Mouse (Mus musculus): Measurements from ENCODE around the gene Chd1. TPM values are rescaled to one million over a fixed set of nuclear protein-coding genes. Genes with fewer than 3 reads are reported as not detected.

The Chd1 gene
- polyA plus RNA-seq, 1 experiment, result 4.6 TPM

DNA sequence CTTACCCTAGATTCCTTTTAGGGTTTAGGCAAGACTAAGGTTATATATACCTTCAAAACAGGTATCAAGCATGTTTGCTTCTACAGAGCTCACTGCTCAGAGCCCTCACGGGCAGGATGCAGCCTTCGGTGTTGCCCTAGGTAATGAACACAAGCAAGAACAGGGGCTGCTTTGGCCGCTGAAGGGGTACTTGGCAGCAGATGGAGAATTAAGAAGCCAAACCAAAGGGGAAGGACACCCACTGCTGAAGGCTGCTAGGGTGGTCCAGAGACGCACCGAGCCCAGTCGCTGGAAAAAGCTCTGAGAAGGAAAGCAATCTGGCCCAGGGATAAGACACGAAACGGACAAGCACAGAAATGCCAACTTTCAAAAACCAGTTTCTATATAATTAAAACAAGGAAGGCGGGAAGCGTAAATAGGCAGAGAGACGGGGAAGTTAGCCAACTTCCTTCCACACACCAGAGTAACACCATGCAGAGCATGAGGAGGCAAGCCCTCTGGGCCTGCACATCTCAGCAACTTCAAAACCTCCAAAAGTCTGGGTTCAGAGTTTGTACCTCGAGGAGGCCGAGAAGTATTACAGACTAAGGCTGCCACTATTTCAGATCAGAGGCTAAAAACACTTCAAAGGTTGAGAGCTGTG is 107.5 kb downstream of the Chd1 start:
- Histone ChIP-seq H3K4me1 (ENCODE audit: control insufficient read depth, insufficient read depth, low read length) (peaks cover 3% of the 10 kb centered on the region), H3K27me3 (ENCODE audit: control insufficient read depth, insufficient read depth, low read length) (no peaks in the 10 kb centered on the region), H3K36me3 (ENCODE audit: control insufficient read depth, insufficient read depth, low read length) (no peaks in the 10 kb centered on the region), H3K4me3 (ENCODE audit: control insufficient read depth, low read depth, low read length) (no peak overlapping the region), H3K27ac (ENCODE audit: control insufficient read depth, insufficient read depth, low read depth, low read length) (no peak overlapping the region)
- TF ChIP-seq POLR2A (IDR thresholded peaks at IDR 0.05; ENCODE audit: control insufficient read depth, low read depth, low read length) (no peak), CTCF (IDR thresholded peaks at IDR 0.05; ENCODE audit: control insufficient read depth, insufficient read depth, insufficient replicate concordance, low read depth, low read length) (no peak)

DNA sequence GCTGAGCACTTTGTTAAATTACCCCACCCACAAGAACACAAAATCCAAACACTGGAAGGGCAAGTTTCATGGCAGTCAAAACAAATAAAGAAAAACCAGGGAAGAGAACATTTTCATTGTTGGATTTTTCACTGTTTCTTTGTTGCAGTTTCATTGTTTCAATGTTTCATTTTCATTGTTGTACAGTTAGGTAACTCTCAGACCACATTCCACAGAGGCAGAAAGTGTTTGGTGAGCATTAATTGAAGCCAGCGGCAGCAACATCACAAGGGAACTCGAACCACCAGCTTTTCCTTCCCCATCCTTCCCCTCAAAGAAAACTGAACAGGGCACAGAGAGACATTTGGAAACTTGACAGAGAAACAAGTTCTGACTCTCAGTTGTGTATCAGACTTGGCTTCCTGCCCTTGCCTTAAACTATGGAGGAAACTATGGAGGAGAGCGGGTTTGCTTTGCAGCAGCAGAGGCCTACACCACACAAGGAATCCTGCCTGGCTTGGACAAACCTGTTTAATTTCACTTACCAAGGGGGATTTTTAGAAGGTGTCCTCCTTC is 109.0 kb downstream of the Chd1 start:
- no peak overlapping the region for H3K4me3 ChIP-seq (ENCODE audit: control insufficient read depth, low read depth, low read length)
- H3K27ac ChIP-seq (ENCODE audit: control insufficient read depth, insufficient read depth, low read depth, low read length), result no peak overlapping the region
- H3K36me3 ChIP-seq (ENCODE audit: control insufficient read depth, insufficient read depth, low read length), result no peaks in the 10 kb centered on the region
- TF ChIP-seq CTCF (IDR thresholded peaks at IDR 0.05; ENCODE audit: control insufficient read depth, insufficient read depth, insufficient replicate concordance, low read depth, low read length) (no peak), POLR2A (IDR thresholded peaks at IDR 0.05; ENCODE audit: control insufficient read depth, low read depth, low read length) (no peak)
- peaks cover 3% of the 10 kb centered on the region for H3K4me1 ChIP-seq (ENCODE audit: control insufficient read depth, insufficient read depth, low read length)
- H3K27me3 ChIP-seq (ENCODE audit: control insufficient read depth, insufficient read depth, low read length), result no peaks in the 10 kb centered on the region

DNA sequence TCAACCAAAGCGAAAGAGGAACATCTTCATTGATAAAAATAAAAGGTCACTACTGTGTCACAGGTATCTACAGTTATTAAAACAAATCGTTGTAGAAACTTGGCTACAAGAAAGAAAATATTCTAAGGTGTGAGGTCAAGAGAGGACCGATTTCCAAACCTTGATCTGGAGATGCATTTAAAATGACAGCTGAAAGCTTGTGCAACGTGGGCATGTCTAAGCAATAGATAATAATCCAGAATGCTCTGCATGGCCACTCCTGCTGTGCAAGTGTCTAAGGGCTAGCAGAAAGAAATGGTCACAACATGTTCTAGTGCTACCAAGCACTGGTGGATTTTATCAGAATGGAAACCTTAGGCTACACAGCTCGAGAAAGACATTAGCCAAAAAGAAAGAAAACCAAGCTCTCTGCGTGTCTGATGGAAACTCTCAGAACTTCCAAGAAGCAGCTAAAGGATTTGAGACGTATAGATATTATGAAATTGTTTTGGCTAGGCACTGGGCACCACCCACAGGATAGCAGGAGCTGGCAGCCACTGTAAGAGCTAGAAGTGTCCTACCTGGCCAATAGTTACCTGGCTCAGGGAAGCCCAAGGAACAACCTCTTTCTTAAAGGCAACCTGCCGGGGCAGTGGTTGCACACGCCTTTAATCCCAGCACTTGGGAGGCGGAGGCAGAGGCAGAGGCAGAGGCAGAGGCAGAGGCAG is 110.7 kb downstream of the Chd1 start:
- no peak overlapping the region for H3K4me3 ChIP-seq (ENCODE audit: control insufficient read depth, low read depth, low read length)
- no peaks in the 10 kb centered on the region for H3K36me3 ChIP-seq (ENCODE audit: control insufficient read depth, insufficient read depth, low read length)
- no peak overlapping the region for H3K27ac ChIP-seq (ENCODE audit: control insufficient read depth, insufficient read depth, low read depth, low read length)
- H3K27me3 ChIP-seq (ENCODE audit: control insufficient read depth, insufficient read depth, low read length), result no peaks in the 10 kb centered on the region
- no peaks in the 10 kb centered on the region for H3K4me1 ChIP-seq (ENCODE audit: control insufficient read depth, insufficient read depth, low read length)
- no peak for TF ChIP-seq POLR2A (IDR thresholded peaks at IDR 0.05; ENCODE audit: control insufficient read depth, low read depth, low read length)
- TF ChIP-seq CTCF (IDR thresholded peaks at IDR 0.05; ENCODE audit: control insufficient read depth, insufficient read depth, insufficient replicate concordance, low read depth, low read length), result no peak

GRCm38 (mm10) chr17:15816379-15817095 is 111.8 kb downstream of the Chd1 start:
- TF ChIP-seq CTCF (IDR thresholded peaks at IDR 0.05; ENCODE audit: control insufficient read depth, insufficient read depth, insufficient replicate concordance, low read depth, low read length), result no peak
- TF ChIP-seq POLR2A (IDR thresholded peaks at IDR 0.05; ENCODE audit: control insufficient read depth, low read depth, low read length), result no peak
- H3K27ac ChIP-seq (ENCODE audit: control insufficient read depth, insufficient read depth, low read depth, low read length), result no peak overlapping the region
- no peaks in the 10 kb centered on the region for H3K4me1 ChIP-seq (ENCODE audit: control insufficient read depth, insufficient read depth, low read length)
- no peaks in the 10 kb centered on the region for H3K27me3 ChIP-seq (ENCODE audit: control insufficient read depth, insufficient read depth, low read length)
- H3K36me3 ChIP-seq (ENCODE audit: control insufficient read depth, insufficient read depth, low read length), result no peaks in the 10 kb centered on the region
- H3K4me3 ChIP-seq (ENCODE audit: control insufficient read depth, low read depth, low read length), result no peak overlapping the region

GRCm38 (mm10) chr17:15817096-15817450 is 112.3 kb downstream of the Chd1 start:
- Histone ChIP-seq H3K4me3 (ENCODE audit: control insufficient read depth, low read depth, low read length) (no peak overlapping the region), H3K36me3 (ENCODE audit: control insufficient read depth, insufficient read depth, low read length) (no peaks in the 10 kb centered on the region), H3K27ac (ENCODE audit: control insufficient read depth, insufficient read depth, low read depth, low read length) (no peak overlapping the region), H3K27me3 (ENCODE audit: control insufficient read depth, insufficient read depth, low read length) (no peaks in the 10 kb centered on the region), H3K4me1 (ENCODE audit: control insufficient read depth, insufficient read depth, low read length) (no peaks in the 10 kb centered on the region)
- TF ChIP-seq CTCF (IDR thresholded peaks at IDR 0.05; ENCODE audit: control insufficient read depth, insufficient read depth, insufficient replicate concordance, low read depth, low read length), result no peak
- TF ChIP-seq POLR2A (IDR thresholded peaks at IDR 0.05; ENCODE audit: control insufficient read depth, low read depth, low read length), result no peak

DNA sequence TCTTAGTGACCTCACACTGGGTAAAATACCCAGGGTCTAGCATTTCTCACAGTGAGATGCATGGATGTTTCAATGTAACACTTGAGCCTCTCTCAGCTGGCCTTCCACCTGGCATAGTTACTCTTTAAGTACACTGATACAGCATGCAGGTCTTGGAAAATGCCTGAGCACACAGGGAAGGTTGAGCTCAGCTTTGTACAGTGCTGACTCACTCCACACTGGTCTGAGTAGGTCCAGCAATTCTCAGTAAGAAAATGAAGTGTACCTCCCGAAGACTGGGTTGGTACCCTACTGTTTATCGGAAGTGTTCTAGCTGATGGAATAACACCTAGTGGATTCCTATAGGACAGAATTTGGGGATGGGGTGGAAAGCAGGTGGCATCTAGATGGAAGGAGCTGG is 112.9 kb downstream of the Chd1 start:
- Histone ChIP-seq H3K36me3 (ENCODE audit: control insufficient read depth, insufficient read depth, low read length) (no peaks in the 10 kb centered on the region), H3K4me3 (ENCODE audit: control insufficient read depth, low read depth, low read length) (no peak overlapping the region), H3K27me3 (ENCODE audit: control insufficient read depth, insufficient read depth, low read length) (no peaks in the 10 kb centered on the region), H3K4me1 (ENCODE audit: control insufficient read depth, insufficient read depth, low read length) (no peaks in the 10 kb centered on the region), H3K27ac (ENCODE audit: control insufficient read depth, insufficient read depth, low read depth, low read length) (no peak overlapping the region)
- TF ChIP-seq POLR2A (IDR thresholded peaks at IDR 0.05; ENCODE audit: control insufficient read depth, low read depth, low read length), result no peak

GRCm38 (mm10) chr17:15818372-15818771 is 113.6 kb downstream of the Chd1 start:
- H3K36me3 ChIP-seq (ENCODE audit: control insufficient read depth, insufficient read depth, low read length), result no peaks in the 10 kb centered on the region

More at GRCm38 (mm10) chr17:15818372-15818771, 113.6 kb downstream of the Chd1 start:
- Histone ChIP-seq H3K4me1 (ENCODE audit: control insufficient read depth, insufficient read depth, low read length) (no peaks in the 10 kb centered on the region), H3K27me3 (ENCODE audit: control insufficient read depth, insufficient read depth, low read length) (no peaks in the 10 kb centered on the region), H3K27ac (ENCODE audit: control insufficient read depth, insufficient read depth, low read depth, low read length) (no peak overlapping the region), H3K4me3 (ENCODE audit: control insufficient read depth, low read depth, low read length) (no peak overlapping the region)
- TF ChIP-seq CTCF (IDR thresholded peaks at IDR 0.05; ENCODE audit: control insufficient read depth, insufficient read depth, insufficient replicate concordance, low read depth, low read length), result no peak
- no peak for TF ChIP-seq POLR2A (IDR thresholded peaks at IDR 0.05; ENCODE audit: control insufficient read depth, low read depth, low read length)

Data from testis, adult 2 months (tissue).